Mouse (Mus musculus): ENCODE measurements at regions not wholly inside any gene's neighbourhood (a gene's known extent, or its start where the extent isn't known, plus 50 kb on each side); places are given as distances from the start of the nearest gene placed in this dataset.

GRCm38 (mm10) chr8:76309200-76309599 lies 590.0 kb upstream of the Nr3c2 start:
- intact Hi-C loops (cut with DNase I) = no loop called here
- DNase-seq = no peak
- no peak overlapping the region for H3K27ac ChIP-seq
- no peak overlapping the region for H3K4me3 ChIP-seq
- no peak for TF ChIP-seq CTCF (IDR thresholded peaks at IDR 0.05)

GRCm38 (mm10) chr8:76328540-76328939 lies 570.7 kb upstream of the Nr3c2 start:
- peak; percentile 31 for TF ChIP-seq CTCF (IDR thresholded peaks at IDR 0.05)

GRCm38 (mm10) chr8:76343072-76343471 lies 556.2 kb upstream of the Nr3c2 start:
- no peak overlapping the region for H3K27ac ChIP-seq
- no peak overlapping the region for H3K4me3 ChIP-seq
- no peak for TF ChIP-seq CTCF (IDR thresholded peaks at IDR 0.05)
- intact Hi-C loops (cut with DNase I) = no loop called here
- DNase-seq = no peak

More at GRCm38 (mm10) chr8:76328540-76328939, 570.7 kb upstream of the Nr3c2 start:
- H3K4me3 ChIP-seq = no peak overlapping the region
- DNase-seq = no peak
- no peak overlapping the region for H3K27ac ChIP-seq
- intact Hi-C loops (cut with DNase I) = no loop called here

GRCm38 (mm10) chr8:76346150-76346549 lies 553.1 kb upstream of the Nr3c2 start:
- peak; percentile 20 for DNase-seq
- TF ChIP-seq CTCF (IDR thresholded peaks at IDR 0.05) = no peak
- H3K4me3 ChIP-seq = no peak overlapping the region
- H3K27ac ChIP-seq = peak overlapping the region; percentile 17
- intact Hi-C loops (cut with DNase I) = no loop called here

- peak; percentile 27 for DNase-seq
- intact Hi-C loops (cut with DNase I) = no loop called here
- no peak for TF ChIP-seq CTCF (IDR thresholded peaks at IDR 0.05)
- H3K27ac ChIP-seq = peak overlapping the region; percentile 17; the same call in 1 of the 2 replicates
- no peak overlapping the region for H3K4me3 ChIP-seq
Measured at GRCm38 (mm10) chr8:76346832-76347231, 552.4 kb upstream of the Nr3c2 start.

GRCm38 (mm10) chr8:76374314-76374713 lies 524.9 kb upstream of the Nr3c2 start:
- H3K4me3 ChIP-seq = no peak overlapping the region
- no peak for TF ChIP-seq CTCF (IDR thresholded peaks at IDR 0.05)
- DNase-seq = no peak
- intact Hi-C loops (cut with DNase I) = no loop called here
- no peak overlapping the region for H3K27ac ChIP-seq

- DNase-seq = no peak
- TF ChIP-seq CTCF (IDR thresholded peaks at IDR 0.05) = no peak
Measured at GRCm38 (mm10) chr8:76377711-76378110, 521.5 kb upstream of the Nr3c2 start.

GRCm38 (mm10) chr8:76381643-76382042 lies 517.6 kb upstream of the Nr3c2 start:
- intact Hi-C loops (cut with DNase I) = no loop called here
- DNase-seq = no peak
- Histone ChIP-seq H3K4me3 (no peak overlapping the region), H3K27ac (no peak overlapping the region)
- TF ChIP-seq CTCF (IDR thresholded peaks at IDR 0.05) = no peak

More at GRCm38 (mm10) chr8:76377711-76378110, 521.5 kb upstream of the Nr3c2 start:
- Histone ChIP-seq H3K27ac (no peak overlapping the region), H3K4me3 (no peak overlapping the region)
- intact Hi-C loops (cut with DNase I) = no loop called here

GRCm38 (mm10) chr8:76383583-76384281 lies 515.5 kb upstream of the Nr3c2 start:
- H3K4me3 ChIP-seq = no peak overlapping the region
- intact Hi-C loops (cut with DNase I) = no loop called here
- DNase-seq = no peak
- no peak overlapping the region for H3K27ac ChIP-seq
- no peak for TF ChIP-seq CTCF (IDR thresholded peaks at IDR 0.05)

- no peak for DNase-seq
- no peak overlapping the region for H3K4me3 ChIP-seq
- TF ChIP-seq CTCF (IDR thresholded peaks at IDR 0.05) = no peak
- H3K27ac ChIP-seq = no peak overlapping the region
- intact Hi-C loops (cut with DNase I) = no loop called here
Measured at GRCm38 (mm10) chr8:76384282-76384637, 515.0 kb upstream of the Nr3c2 start.

GRCm38 (mm10) chr8:76392004-76392403 lies 507.2 kb upstream of the Nr3c2 start:
- Histone ChIP-seq H3K27ac (no peak overlapping the region), H3K4me3 (no peak overlapping the region)
- no peak for DNase-seq
- TF ChIP-seq CTCF (IDR thresholded peaks at IDR 0.05) = no peak
- intact Hi-C loops (cut with DNase I) = no loop called here

GRCm38 (mm10) chr8:76422459-76422858 lies 476.8 kb upstream of the Nr3c2 start:
- DNase-seq = no peak
- intact Hi-C loops (cut with DNase I) = no loop called here
- Histone ChIP-seq H3K27ac (no peak overlapping the region), H3K4me3 (no peak overlapping the region)
- TF ChIP-seq CTCF (IDR thresholded peaks at IDR 0.05) = peak; percentile 44

- intact Hi-C loops (cut with DNase I) = no loop called here
- DNase-seq = no peak
- H3K27ac ChIP-seq = no peak overlapping the region
- H3K4me3 ChIP-seq = no peak overlapping the region
- no peak for TF ChIP-seq CTCF (IDR thresholded peaks at IDR 0.05)
Measured at GRCm38 (mm10) chr8:76422861-76423532, 476.2 kb upstream of the Nr3c2 start.

GRCm38 (mm10) chr8:76429818-76430217 lies 469.4 kb upstream of the Nr3c2 start:
- Histone ChIP-seq H3K4me3 (no peak overlapping the region), H3K27ac (no peak overlapping the region)
- intact Hi-C loops (cut with DNase I) = no loop called here
- no peak for DNase-seq
- no peak for TF ChIP-seq CTCF (IDR thresholded peaks at IDR 0.05)

Data from gastrocnemius, adult 2 months (tissue).